Mouse (Mus musculus): Measurements from ENCODE around the gene Fgf11. TPM values are rescaled to one million over a fixed set of nuclear protein-coding genes. Genes with fewer than 3 reads are reported as not detected.

The Fgf11 gene
- polyA plus RNA-seq, 1 experiment from 2014 or later, result 4.3 TPM

DNA sequence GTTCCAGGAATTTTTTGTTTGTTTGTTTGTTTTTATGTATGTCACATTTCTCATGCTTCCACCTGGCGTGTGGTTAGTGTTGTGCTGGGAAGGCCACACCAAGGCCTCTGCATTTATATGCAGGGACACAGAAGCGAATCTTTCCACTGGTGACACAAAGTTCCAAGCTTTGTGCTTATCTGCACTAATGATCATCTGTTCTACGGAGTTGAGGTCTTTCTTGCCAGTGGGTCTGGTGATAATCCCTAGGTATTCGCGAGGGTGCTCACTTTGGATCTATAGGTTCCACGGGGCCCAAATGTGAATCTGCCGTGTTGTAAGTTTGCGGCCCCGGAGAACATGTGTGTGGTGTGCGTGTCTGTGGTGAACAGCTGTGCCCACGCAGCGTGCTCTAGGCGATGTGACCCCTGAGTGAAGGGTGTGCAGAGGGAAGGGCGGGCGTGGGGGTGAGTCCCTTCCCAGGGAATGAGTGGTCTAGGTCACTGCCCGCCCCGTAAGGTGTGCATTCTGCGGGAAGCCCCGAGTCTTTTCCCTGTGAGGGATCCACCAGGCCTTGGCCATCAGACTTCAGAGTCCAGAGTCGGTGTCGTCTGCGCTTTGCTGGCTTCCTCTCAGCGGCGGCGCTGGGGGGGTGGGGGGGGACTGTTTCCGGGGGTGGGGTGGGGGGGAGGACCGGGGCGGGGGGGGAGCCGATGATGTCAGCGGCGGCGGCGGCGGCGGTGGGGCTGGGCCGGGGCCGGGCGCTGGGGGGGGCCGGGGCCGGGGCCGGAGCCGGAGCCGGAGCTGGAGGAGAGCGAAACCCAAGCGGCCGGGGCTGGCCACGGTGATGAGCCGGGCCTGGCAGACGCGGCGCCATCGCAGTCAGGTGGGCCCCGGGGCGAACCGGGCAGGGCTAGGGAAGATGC lies 36.2 kb downstream of the Fgf11 start, which contains the start of gene Zbtb4:
Gene Zbtb4 (plus strand): TSS at position 692 of the 905 bp plus-strand sequence.
- ATAC-seq (ENCODE audit: low FRiP score) (peak; percentile 61), DNase-seq (ENCODE audit: low spot score) (peak; percentile 42)
- WGBS, result 13% methylated on average over 51 of the region's 55 CpGs
- Histone ChIP-seq H3K9ac (peak within 1 kb of the TSS; percentile 94), H3K27me3 (ENCODE audit: control insufficient read depth, insufficient read depth, low read length) (no peaks in the 10 kb centered on the region), H3K4me1 (replicated peaks; ENCODE audit: control insufficient read depth, insufficient read depth, low read length) (peaks cover 21% of the 10 kb centered on the region), H3K36me3 (replicated peaks; ENCODE audit: control insufficient read depth, insufficient read depth) (no peaks in the 10 kb centered on the region), H3K9me3 (ENCODE audit: control insufficient read depth, low read length) (no peaks in the 10 kb centered on the region), H3K4me3 (replicated peaks; ENCODE audit: low read length) (peak within 1 kb of the TSS; percentile 81), H3K4me2 (replicated peaks) (peak within 1 kb of the TSS; percentile 54), H3K27ac (peak within 1 kb of the TSS; percentile 90)

DNA sequence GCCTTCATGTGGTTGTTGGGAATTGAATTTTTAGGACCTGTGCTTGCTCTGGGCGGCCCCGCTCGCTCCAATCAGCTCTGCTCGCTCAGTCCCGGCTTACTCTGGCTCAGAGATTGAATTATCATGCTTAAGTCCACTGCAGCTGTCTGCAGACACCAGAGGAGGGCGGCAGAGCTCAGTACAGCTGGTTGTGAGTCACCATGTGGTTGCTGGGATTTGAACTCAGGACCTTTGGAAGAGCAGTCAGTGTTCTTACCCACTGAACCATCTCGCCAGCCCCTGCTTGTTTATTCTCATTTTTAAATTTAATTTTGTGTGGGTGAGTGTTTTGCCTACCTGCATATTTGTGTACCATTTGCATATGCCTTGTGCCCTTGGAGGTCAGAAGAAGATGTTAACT lies 38.1 kb downstream of the Fgf11 start:
- ATAC-seq (ENCODE audit: low FRiP score), result no peak
- H3K4me2 ChIP-seq (replicated peaks), result no peak overlapping the region
- H3K9me3 ChIP-seq (ENCODE audit: control insufficient read depth, low read length), result no peaks in the 10 kb centered on the region
- H3K27me3 ChIP-seq (ENCODE audit: control insufficient read depth, insufficient read depth, low read length), result no peaks in the 10 kb centered on the region
- no peak for DNase-seq (ENCODE audit: low spot score)
- H3K4me1 ChIP-seq (replicated peaks; ENCODE audit: control insufficient read depth, insufficient read depth, low read length), result peaks cover 29% of the 10 kb centered on the region
- H3K9ac ChIP-seq, result no peak overlapping the region
- H3K4me3 ChIP-seq (replicated peaks; ENCODE audit: low read length), result no peak overlapping the region
- H3K36me3 ChIP-seq (replicated peaks; ENCODE audit: control insufficient read depth, insufficient read depth), result no peaks in the 10 kb centered on the region
- 64% methylated on average over 7 of the region's 7 CpGs for whole genome bisulfite sequencing
- H3K27ac ChIP-seq, result no peak overlapping the region

DNA sequence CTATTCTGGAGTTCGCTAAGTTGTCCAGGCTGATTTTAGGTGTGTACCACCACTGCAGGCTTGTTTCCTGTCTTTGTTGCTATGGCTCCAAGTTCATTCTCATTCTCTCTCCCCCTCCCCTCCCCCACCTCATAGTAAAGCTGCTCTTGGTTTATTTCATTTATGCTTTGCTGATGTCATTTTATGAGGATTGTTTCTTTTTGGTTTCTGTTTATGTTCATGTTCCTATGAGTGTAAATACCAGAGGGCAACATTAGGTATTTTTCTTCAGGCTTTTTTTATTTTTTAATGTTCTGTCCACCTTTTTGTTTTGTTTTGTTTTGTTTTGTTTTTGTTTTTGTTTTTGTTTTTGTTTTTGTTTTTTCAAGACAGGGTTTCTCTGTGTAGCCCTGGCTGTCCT lies 39.8 kb downstream of the Fgf11 start, which contains the start of gene Slc35g3:
Gene Slc35g3 (minus strand): TSS at position 101 of the 400 bp plus-strand sequence.
- Histone ChIP-seq H3K27me3 (ENCODE audit: control insufficient read depth, insufficient read depth, low read length) (no peaks in the 10 kb centered on the region), H3K9ac (no peak within 1 kb of the TSS)
- WGBS, result 81% methylated on average over 1 of the region's 1 CpGs

GRCm38 (mm10) chr11:69760901-69761200 lies 40.8 kb downstream of the Fgf11 start:
- Histone ChIP-seq H3K27ac (peak overlapping the region; percentile 99), H3K4me2 (replicated peaks) (no peak overlapping the region), H3K4me3 (replicated peaks; ENCODE audit: low read length) (no peak overlapping the region), H3K4me1 (replicated peaks; ENCODE audit: control insufficient read depth, insufficient read depth, low read length) (peaks cover 32% of the 10 kb centered on the region), H3K36me3 (replicated peaks; ENCODE audit: control insufficient read depth, insufficient read depth) (no peaks in the 10 kb centered on the region), H3K9ac (no peak overlapping the region), H3K9me3 (ENCODE audit: control insufficient read depth, low read length) (no peaks in the 10 kb centered on the region), H3K27me3 (ENCODE audit: control insufficient read depth, insufficient read depth, low read length) (no peaks in the 10 kb centered on the region)
- 93% methylated on average over 7 of the region's 7 CpGs for WGBS
- DNase-seq (ENCODE audit: low spot score) (no peak), ATAC-seq (ENCODE audit: low FRiP score) (no peak)

More for the DNA sequence above, 39.8 kb downstream of the Fgf11 start, which contains the start of gene Slc35g3:
- H3K9me3 ChIP-seq (ENCODE audit: control insufficient read depth, low read length), result no peaks in the 10 kb centered on the region
- no peak within 1 kb of the TSS for H3K4me2 ChIP-seq (replicated peaks)
- ATAC-seq (ENCODE audit: low FRiP score) (no peak), DNase-seq (ENCODE audit: low spot score) (no peak)
- H3K36me3 ChIP-seq (replicated peaks; ENCODE audit: control insufficient read depth, insufficient read depth), result no peaks in the 10 kb centered on the region
- H3K4me1 ChIP-seq (replicated peaks; ENCODE audit: control insufficient read depth, insufficient read depth, low read length), result peaks cover 28% of the 10 kb centered on the region
- H3K4me3 ChIP-seq (replicated peaks; ENCODE audit: low read length), result no peak within 1 kb of the TSS
- peak within 1 kb of the TSS; percentile 99 for H3K27ac ChIP-seq

DNA sequence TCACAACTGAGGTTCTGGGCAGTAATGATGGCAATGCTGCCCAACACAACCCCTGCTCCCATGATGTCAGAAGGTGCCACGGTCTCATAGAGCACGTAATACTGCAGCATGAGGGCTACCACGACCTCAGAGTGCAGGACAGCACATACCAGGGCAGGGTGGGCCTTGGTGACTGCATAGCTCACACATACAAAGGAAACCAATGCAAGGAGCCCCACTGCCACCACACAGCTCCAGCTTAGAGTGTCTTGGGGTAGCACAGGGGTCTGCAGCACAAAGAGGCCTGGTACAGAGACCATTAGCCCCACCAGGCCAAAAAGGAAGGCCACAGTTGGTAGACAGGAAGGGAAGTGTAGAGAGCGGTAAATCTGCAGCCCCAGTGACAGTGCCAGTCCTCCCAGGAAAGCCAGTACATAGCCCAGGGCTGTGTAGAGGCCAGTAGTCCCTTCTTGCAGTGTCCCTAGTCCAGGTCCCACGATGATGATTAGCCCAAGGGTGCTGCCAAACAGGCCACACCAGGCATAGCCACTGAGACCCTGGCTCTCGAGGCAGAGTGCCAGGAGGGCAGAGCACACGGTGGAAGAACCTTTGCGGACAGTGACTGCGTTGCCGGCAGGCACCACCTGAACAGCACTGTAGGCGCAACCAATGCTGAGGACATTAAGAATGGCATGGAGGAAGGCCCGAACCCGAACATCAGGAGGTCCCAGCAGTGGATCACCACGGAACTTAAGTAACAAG lies 41.3 kb downstream of the Fgf11 start:
- no peaks in the 10 kb centered on the region for H3K9me3 ChIP-seq (ENCODE audit: control insufficient read depth, low read length)
- no peak for DNase-seq (ENCODE audit: low spot score)
- ATAC-seq (ENCODE audit: low FRiP score), result no peak
- H3K9ac ChIP-seq, result peak overlapping the region; percentile 86
- peak overlapping the region; percentile 61 for H3K4me2 ChIP-seq (replicated peaks)
- H3K4me1 ChIP-seq (replicated peaks; ENCODE audit: control insufficient read depth, insufficient read depth, low read length), result peaks cover 35% of the 10 kb centered on the region
- 74% methylated on average over 14 of the region's 14 CpGs for WGBS
- H3K4me3 ChIP-seq (replicated peaks; ENCODE audit: low read length), result peak overlapping the region; percentile 49; the same call in 1 of the 2 replicates
- no peaks in the 10 kb centered on the region for H3K27me3 ChIP-seq (ENCODE audit: control insufficient read depth, insufficient read depth, low read length)
- no peaks in the 10 kb centered on the region for H3K36me3 ChIP-seq (replicated peaks; ENCODE audit: control insufficient read depth, insufficient read depth)
- peak overlapping the region; percentile 99 for H3K27ac ChIP-seq

- Histone ChIP-seq H3K27ac (peak overlapping the region; percentile 99), H3K9ac (peak overlapping the region; percentile 86), H3K9me3 (ENCODE audit: control insufficient read depth, low read length) (no peaks in the 10 kb centered on the region), H3K4me2 (replicated peaks) (peak overlapping the region; percentile 61), H3K4me3 (replicated peaks; ENCODE audit: low read length) (peak overlapping the region; percentile 49), H3K36me3 (replicated peaks; ENCODE audit: control insufficient read depth, insufficient read depth) (no peaks in the 10 kb centered on the region), H3K27me3 (ENCODE audit: control insufficient read depth, insufficient read depth, low read length) (no peaks in the 10 kb centered on the region), H3K4me1 (replicated peaks; ENCODE audit: control insufficient read depth, insufficient read depth, low read length) (peaks cover 44% of the 10 kb centered on the region)
- peak; percentile 87 for ATAC-seq (ENCODE audit: low FRiP score)
- peak; percentile 86 for DNase-seq (ENCODE audit: low spot score)
- 0% methylated on average over 37 of the region's 37 CpGs for WGBS
Observed at GRCm38 (mm10) chr11:69758971-69759721, 42.5 kb downstream of the Fgf11 start.

DNA sequence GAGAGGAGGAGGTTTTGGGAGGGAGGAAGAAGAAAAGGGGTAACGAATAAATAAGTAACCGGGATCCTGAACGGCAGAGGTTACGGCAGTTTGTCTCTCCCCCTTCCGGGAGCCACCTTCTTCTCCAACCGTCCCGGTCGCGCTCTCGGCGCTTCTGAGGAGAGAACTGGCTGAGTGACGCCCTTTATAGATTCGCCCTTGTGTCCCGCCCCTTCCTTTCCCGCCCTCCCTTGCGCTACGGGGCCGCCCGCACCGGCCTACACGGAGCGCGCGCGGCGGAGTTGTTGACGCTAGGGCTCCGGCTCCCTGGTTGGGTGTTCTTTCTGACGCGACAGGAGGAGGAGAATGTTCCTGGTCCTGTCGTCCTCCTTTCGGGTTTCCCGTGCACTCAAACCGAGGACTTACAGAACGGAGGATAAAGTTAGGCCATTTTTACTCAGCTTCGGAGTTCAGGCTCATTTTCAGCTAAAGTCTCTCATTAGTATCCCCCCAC lies 43.1 kb downstream of the Fgf11 start, which contains the start of gene Polr2a:
Gene Polr2a (minus strand): TSS at position 160 of the 493 bp plus-strand sequence.
- H3K9me3 ChIP-seq (ENCODE audit: control insufficient read depth, low read length), result no peaks in the 10 kb centered on the region
- no peaks in the 10 kb centered on the region for H3K27me3 ChIP-seq (ENCODE audit: control insufficient read depth, insufficient read depth, low read length)
- ATAC-seq (ENCODE audit: low FRiP score) (peak; percentile 97), DNase-seq (ENCODE audit: low spot score) (peak; percentile 99)
- WGBS, result under 1% methylated on average over 36 of the region's 36 CpGs
- peak within 1 kb of the TSS; percentile 99 for H3K27ac ChIP-seq
- peak within 1 kb of the TSS; percentile 61 for H3K4me2 ChIP-seq (replicated peaks)
- peak within 1 kb of the TSS; percentile 86 for H3K9ac ChIP-seq
- peaks cover 48% of the 10 kb centered on the region for H3K4me1 ChIP-seq (replicated peaks; ENCODE audit: control insufficient read depth, insufficient read depth, low read length)
- H3K4me3 ChIP-seq (replicated peaks; ENCODE audit: low read length), result peak within 1 kb of the TSS; percentile 49
- no peaks in the 10 kb centered on the region for H3K36me3 ChIP-seq (replicated peaks; ENCODE audit: control insufficient read depth, insufficient read depth)

DNA sequence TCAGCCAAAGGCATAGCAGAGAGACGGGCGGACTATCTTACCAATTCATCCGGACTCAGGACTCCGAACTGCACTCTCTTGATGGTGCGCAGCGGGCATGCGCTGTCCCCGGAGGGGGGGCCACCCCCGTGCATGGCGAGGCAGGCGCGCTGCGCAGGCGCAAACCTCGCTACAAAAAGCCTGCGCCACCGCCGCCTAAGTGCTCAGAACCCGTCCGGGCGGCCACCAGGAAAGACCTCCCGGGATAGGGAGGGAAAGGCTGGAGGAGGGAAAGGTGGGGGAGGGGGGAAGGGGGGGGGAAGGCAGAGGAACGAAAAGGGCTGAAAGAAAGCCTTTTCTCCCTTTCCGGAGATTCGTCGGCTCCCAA lies 43.6 kb downstream of the Fgf11 start:
- 0% methylated on average over 26 of the region's 26 CpGs for WGBS
- peak; percentile 96 for DNase-seq (ENCODE audit: low spot score)
- ATAC-seq (ENCODE audit: low FRiP score), result peak; percentile 86
- Histone ChIP-seq H3K9me3 (ENCODE audit: control insufficient read depth, low read length) (no peaks in the 10 kb centered on the region), H3K27me3 (ENCODE audit: control insufficient read depth, insufficient read depth, low read length) (no peaks in the 10 kb centered on the region), H3K27ac (peak overlapping the region; percentile 99), H3K36me3 (replicated peaks; ENCODE audit: control insufficient read depth, insufficient read depth) (no peaks in the 10 kb centered on the region), H3K4me3 (replicated peaks; ENCODE audit: low read length) (peak overlapping the region; percentile 49), H3K9ac (peak overlapping the region; percentile 86), H3K4me1 (replicated peaks; ENCODE audit: control insufficient read depth, insufficient read depth, low read length) (peaks cover 50% of the 10 kb centered on the region), H3K4me2 (replicated peaks) (peak overlapping the region; percentile 61)
